Mouse (Mus musculus) left cerebral cortex, postnatal 36 days (tissue): ENCODE measurements around the gene Vwa8. TPM values are rescaled to one million over a fixed set of nuclear protein-coding genes. Genes with fewer than 3 reads are reported as not detected.
"Not testable (repeated sequence)": the region's sequence is repeated elsewhere in the genome, so short reads cannot be mapped to it uniquely, and the experiment has no call there.

Experiments
- DNase-seq, 2 experiments: peaks; one replicate each; pipeline ENCODE4 v3.0.0; 2021 to 2022; ENCODE audit warnings: low spot score in 2 of 2, mixed read lengths in 1 of 2
- intact Hi-C: fragments of 180-260 bp; cut with DNase I; formaldehyde crosslinking; loops from one replicate; pipeline ENCODE4 v1.15.1; 2025
- total RNA-seq, 2 experiments: library from RNA; stranded (reverse); gene quantifications; 2 replicates each; pipeline ENCODE4 v1.2.3; 2021

The Vwa8 gene
- total RNA-seq, 2 experiments from 2014 or later = 29.5 to 30.2 TPM

DNA sequence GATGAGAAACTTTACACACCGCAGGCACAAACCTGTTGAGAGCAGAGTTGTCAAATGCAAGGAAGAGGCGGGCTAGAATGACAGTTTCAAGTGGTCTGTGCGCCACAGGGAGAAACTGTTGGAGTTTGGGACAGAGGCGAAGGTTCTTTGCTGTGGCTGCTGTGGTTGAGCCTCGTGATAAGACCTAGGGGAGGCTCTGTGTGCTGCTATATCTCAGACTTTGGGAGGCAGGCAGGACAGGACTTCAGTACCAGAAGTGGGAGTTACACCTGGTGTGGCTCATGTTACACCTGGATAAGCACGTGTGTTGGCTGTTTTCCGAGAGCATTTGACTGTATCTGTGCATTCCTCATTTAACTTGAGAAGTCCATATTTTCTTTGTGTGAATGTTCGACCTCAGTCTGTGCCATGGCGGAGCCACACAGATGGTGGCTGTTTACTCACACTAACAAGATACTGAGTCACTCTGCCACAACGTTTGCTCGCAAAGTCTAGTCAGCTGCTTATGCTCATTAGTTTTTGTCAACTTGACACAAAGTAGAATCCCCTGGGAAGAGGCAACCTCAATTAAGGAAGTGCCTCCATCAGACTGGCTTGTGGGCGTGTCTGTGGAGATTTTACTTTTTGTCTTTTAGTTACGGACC lies 29.7 kb downstream of the Vwa8 start:
- intact Hi-C loops = no loop called here
- DNase-seq = no peak

DNA sequence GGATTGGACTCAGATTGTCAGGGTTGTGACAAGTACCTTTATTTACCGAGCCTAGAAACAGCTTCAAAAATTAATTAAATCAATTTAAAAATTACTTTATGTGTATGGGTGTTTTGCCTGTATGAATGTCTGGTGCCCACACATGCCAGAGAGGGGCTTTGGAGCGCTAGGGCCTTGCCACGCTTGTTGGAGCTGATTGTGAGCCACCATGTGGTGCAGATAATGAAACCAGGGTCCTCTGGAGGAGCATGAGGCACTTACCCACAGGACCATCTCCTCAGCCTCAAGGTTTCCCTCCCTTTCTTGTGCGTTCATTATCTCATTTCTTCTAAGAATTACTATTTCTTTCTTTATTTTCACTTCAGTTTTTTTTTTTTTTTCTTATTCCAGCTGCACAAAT lies 32.0 kb downstream of the Vwa8 start:
- DNase-seq = no peak
- intact Hi-C loops = no loop called here

DNA sequence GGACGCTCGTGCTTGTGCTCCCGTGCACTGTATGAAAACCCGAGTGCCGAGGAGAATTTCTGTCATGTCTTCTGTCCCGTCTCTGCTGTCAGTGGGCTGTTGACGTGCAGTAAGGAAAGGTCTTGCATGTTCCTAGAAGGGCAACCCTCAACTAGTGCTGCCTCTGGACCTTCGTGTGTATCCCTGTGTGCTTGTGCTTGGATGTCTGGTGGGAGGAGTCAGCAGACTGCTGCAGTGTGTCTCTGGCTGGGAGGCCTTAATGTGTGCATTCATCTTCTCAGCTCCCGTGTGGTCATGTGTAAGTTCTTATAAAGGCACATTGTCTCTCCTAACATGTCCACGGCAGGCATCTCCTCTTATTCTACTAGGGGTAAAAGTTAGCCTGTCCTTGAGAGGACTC lies 32.7 kb downstream of the Vwa8 start:
- intact Hi-C loops = no loop called here
- DNase-seq = no peak

DNA sequence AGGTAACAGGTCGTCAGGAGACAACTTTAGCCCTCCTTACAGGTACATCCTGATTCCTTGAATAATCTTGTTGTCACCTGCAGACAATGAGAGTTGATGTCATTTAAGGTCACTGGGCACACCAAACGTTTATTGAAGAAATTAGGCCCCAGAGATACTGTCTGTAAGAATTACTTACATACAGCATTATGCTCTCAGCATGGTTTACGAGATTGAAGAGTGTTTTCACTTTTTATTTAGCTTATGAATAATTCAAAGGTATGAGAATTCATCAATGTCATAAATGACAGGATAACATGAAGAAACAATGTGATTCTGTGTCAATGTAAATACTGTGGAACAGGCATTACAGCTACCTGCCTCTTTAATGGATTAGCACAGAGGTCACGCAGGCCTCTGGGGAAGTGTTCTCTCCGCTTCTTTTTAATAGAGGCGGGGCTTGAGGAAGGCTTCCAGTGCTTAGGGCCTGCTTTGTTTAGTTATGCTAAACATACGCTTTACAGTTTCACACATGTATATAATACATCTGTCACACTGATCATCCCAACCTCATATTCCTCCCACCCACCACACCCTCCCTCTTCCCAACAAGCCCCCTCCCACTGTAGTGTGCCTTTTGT lies 37.2 kb downstream of the Vwa8 start:
- intact Hi-C loops = no loop called here
- DNase-seq = no peak

DNA sequence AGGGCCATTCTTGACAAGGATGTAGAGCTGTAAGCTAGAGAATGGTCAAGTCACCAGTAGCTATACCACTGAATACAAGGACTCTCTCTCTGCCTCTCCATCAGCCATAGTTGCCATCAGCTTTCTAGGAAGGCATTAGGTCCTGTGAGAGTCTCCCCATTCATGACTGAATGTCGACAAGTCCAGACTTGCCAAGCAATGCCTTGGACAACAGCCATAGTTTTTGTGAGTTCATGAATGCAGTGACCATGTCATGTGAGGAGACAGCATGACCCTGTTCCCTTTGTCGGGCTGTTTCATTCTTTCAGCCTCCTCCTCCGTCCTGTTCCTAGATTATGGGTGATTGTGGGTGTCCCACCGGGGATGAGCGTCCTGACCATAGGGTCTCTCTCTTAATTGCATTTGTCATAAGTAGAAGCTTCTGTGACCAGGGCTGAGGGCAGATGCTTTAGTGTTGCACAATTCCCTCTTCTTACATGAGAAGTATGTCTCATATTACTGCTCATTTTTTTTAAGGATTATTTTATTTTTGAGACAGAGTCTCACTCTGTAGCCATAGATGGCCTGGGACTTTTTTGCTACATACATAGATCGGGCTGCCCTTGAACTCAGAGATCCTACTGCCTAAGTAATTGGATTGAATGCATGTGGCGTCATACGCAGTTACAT lies 37.8 kb downstream of the Vwa8 start:
- DNase-seq = no peak
- intact Hi-C loops = no loop called here

DNA sequence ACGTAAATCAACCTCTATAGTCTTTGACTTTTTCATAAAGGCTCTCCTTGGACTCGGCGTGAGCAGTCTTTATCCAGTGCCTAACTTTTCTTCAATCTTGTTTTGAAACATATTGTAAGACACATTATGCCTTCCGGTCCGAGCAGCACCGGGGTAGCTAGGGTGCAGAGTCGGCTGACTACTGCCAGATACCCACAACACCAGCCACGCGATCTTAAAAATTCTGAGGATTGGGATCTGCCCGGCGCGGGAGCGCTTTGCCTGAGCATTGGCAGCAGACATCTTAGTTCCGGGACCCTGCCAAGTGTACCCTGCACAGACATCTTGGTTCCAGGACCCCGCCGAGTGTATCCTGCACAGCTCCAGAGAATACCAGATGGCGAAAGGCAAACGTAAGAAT lies 38.6 kb downstream of the Vwa8 start:
- DNase-seq, intact Hi-C loops: not testable (repeated sequence)

DNA sequence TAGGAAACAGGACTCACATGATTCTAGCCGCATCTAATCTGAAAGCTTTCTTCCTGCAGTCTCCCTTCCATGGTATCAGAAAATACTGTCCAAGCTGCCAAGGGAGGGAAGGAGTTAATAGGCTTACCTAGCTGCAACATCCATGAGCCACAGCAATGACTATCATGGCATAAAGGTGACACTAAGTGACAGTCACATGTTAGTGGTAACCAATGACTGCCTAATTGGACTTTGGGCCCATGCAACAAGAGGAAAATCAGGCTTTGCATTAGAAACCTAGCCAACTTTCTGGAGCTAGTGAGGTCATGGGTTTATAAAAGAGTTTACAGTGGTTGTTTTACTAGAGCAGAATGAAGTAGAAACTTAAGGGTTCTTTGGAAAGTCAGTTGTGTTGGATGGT lies 46.6 kb downstream of the Vwa8 start:
- DNase-seq = no peak
- intact Hi-C loops = no loop called here

DNA sequence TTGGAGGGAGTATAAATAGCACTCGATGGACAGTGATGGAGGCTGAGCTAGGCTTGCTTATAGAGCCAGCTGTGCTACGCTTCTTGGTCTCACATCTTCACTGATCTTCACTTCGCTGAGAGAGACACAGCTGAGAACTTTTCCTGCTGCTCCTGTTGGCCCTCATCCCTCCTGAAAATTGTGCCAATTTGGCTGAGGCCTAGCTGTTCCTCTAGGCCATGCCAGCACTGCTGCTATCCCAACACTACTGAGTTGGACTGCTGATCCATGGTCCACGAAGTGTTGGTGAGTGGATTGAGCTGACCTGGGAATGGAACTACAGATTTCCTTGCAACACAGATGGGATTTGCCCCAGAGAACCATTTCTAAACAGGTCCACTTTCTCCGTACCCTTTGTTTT lies 47.4 kb downstream of the Vwa8 start:
- intact Hi-C loops = no loop called here
- no peak for DNase-seq

DNA sequence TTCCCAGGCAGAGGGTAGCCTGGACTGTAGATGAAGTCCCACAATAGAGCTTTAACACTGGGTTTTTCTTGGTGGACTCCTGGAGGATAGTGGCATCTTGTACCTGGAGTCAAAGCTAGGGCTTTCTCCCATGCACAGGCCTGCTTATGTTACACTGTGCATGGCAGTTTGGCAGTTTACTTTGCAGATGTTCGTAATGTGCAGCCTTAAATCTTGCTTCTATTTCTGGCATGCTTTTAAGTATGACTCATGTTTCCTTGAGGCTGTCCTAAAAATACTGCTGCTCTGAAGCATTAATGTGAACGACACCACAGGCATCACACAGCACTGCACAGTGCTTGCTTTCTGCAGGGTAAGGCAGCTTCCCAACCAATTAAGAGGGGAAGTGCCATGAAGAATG lies 51.9 kb downstream of the Vwa8 start:
- intact Hi-C loops = no loop called here
- DNase-seq = no peak

DNA sequence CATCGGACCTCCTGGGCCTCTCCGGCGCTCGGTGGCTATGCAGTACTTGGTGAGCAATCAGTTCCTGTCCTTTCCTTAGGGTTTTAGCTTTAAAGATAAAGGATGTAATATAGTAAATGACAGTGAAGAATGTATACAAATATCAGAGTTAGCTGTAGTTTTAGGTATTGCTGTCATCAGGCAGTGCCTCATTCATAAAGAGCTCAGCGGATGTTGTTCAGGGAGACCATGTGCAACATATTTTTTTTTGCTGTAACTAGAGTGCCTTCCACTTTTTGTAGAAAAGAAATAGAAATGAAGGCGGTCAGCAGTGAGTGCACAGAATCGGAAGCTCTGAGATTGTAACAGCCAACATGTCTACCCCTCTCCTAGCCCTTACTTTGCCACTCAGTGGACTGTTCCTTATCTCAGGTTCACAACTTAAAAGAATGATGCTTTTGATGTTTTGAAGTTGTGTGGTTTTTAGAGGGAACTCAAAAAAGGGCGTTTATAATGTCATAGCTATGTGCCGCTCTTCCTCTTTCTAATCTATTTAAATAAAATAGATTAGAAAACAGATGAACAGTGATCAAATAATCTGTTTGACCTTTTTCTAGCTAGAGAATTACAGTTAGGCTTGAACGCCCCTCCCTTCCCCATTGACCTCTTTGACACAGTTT lies 59.5 kb downstream of the Vwa8 start:
- intact Hi-C loops = no loop called here
- no peak for DNase-seq

DNA sequence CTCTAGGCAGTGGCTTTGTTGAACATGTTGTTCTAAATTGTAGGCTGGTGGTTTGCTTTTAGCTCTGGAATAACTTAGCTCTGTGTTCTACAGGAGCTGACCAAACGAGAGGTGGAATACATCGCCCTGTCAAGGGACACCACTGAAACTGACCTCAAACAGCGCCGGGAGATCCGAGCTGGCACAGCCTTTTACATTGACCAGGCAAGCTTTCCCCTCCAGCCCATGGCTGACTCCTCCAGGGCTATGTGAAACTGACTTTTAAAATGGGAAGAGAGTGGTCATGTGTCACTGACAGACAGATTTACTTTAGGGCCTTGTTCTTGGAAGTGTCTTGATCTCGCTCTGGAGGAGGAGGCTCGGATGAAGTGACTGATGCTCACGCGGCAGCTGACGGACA lies 63.2 kb downstream of the Vwa8 start:
- intact Hi-C loops = no loop called here

DNA sequence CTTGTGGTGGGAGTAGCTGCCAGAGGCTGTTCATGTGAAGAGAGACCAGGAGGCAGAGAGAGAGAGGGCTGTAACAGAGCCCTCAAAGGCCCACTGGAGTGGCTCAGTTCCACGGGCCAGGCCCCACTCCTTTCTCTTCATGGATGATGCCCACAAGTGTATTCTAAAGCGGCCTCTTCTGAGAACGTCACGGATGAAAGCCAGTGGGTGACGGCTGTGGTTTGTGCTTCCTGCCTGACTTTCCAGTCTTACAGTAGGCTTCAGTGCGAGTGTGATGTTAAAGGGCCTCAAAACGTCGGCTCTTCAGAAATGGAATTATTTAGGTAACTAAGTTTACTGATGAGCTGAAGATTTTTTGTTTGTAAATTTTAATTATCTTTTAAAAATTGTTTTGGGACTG lies 65.3 kb downstream of the Vwa8 start:
- intact Hi-C loops = no loop called here
- no peak for DNase-seq

More for the DNA sequence above, 63.2 kb downstream of the Vwa8 start:
- DNase-seq = no peak

DNA sequence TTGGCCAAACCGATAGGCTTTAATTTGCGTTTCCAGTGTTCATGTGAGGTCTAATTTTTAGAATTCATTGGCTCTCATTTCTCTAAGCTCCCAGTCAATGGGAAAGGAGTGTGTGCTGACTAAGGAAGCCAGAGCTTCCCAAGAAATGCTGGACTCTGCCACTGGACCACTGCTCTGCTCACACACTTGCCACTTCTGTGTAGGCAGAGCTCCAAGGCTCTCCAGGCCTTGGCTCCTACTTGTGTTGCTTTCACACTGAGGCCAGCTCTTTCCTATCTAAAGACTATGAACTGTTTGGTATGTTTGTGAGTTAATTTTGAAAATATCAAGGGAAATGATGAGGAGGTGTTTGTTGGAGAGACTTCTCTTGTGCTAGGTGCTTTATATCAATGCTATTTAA lies 67.8 kb downstream of the Vwa8 start:
- DNase-seq = no peak
- intact Hi-C loops = no loop called here

DNA sequence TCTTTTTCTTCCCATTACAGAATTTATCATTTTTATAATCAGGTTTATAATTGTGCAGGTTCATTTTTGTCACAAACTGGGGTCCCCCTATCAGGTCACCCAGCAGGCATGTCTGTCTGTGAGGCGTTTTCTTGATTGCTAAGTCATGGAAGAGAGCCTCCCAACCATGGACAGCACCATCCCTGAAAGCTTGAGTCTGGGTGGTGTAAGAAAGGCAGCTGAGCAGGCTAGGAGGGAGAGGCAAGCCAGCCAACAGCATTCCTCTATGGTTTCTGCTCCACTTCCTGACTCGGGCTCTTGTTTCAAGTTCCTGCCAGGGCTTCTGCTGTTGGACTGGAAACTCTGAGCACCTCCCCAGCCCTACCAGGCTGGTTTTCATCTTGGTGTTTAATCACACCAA lies 72.4 kb downstream of the Vwa8 start:
- intact Hi-C loops = no loop called here

DNA sequence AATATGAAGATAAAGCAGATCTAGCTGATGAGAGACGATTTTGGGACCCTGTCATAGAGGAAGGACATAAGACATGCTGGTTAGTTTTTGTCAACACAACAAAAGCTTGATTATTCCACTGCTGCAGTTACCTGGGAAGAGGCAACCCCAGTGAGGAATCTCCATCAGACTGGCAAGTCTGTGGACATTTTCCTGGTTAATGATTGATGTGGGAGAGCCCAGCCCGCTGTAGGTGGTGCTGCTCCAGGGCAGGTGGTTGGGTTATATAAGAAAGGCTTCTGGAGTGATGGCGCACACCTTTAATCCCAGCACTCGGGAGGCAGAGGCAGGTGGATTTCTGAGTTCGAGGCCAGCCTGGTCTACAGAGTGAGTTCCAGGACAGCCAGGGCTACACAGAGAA lies 74.8 kb downstream of the Vwa8 start:
- DNase-seq = no peak
- intact Hi-C loops = no loop called here

More for the DNA sequence above, 72.4 kb downstream of the Vwa8 start:
- no peak for DNase-seq

DNA sequence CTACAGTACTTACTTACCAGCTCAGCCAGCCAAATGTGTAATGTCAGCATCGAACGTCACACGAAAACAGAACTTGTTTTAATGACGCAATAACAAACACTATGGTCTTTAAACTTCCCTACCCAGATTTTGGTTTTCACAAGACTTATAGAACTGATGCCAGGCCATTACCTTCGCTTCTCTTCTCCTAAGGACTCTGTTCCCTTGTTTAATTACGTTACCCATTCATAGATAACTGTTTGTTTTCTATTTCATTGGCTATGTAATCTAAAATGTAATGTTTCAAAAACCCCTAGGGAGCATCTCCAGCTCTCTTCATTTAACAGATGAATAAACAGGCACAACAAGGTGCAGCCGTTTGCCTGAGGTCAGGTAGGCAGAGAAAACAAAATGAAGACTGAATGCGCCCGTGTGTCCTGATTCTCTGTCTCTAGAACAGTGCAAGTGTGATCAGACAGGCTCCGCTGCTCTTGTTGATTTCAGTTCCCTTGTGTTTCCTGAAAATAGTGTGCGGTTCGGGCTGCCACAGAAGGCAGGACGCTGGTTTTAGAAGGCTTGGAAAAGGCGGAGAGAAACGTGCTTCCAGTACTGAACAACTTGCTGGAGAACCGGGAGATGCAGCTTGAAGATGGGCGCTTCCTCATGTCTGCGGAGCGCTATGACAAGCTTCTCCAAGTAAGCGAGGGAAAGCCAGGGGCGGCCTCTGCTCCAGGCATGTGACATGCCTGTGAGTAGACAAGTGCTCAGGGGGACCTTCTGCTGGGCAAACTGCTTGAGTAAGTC lies 76.1 kb downstream of the Vwa8 start:
- intact Hi-C loops = no loop called here
- DNase-seq = peak; percentile 27 to 49

DNA sequence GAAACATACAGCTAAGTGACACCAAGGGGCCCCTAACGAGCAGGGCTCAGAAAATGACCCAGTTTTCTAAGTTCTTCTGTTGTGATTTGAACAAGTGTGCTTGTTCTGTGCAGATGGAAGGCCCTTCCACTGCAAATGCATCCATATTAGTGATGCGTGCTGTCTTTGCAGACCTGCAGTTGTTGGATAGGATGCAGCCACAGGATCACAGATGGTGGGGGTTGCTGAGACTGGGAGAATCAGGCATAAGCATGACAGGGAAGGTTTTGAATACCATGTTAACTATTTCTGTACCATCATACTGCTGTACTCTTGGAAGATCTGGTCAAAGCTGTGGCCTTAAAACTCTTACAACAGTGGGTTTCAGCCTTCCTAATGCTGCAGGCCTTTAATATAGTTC lies 83.2 kb downstream of the Vwa8 start:
- DNase-seq = no peak
- intact Hi-C loops = no loop called here

DNA sequence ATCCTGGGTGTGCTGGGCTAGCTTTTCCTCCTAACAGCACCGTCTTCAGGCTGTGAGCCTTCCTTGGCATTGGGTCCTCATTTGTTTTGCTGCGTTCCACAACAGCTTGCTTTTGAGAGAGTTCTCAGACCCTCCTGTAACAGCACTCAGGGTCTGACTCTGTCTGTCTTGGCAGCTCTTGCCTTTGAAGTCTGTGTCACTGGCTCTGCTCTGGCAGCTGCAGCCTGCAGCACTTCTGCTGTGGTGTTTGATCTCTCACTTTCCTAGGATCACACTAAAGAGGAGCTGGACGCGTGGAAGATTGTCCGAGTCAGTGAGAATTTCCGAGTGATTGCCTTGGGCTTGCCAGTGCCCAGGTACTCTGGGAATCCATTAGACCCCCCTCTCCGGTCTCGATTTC lies 84.5 kb downstream of the Vwa8 start:
- intact Hi-C loops = no loop called here

DNA sequence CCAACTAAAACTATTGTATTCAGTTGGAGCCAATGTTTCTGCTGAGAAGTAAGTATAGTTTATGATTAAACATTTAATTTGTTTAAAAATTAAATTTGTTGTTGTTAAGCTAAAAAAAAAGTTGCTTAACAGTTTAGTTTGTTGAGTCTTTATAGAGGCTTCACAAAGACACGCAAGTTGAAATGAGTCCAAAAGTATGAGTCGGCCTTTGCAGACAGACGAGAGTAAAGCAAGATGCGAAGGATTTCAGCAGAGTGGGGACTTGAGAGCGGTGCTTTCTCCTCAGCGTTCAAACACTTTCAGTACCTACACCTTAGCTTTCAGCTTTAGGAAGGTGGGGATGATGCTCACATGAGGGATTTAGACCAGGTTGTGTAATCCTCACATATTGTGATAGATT lies 85.7 kb downstream of the Vwa8 start:
- no peak for DNase-seq
- intact Hi-C loops = no loop called here

More for the DNA sequence above, 84.5 kb downstream of the Vwa8 start:
- DNase-seq = no peak

DNA sequence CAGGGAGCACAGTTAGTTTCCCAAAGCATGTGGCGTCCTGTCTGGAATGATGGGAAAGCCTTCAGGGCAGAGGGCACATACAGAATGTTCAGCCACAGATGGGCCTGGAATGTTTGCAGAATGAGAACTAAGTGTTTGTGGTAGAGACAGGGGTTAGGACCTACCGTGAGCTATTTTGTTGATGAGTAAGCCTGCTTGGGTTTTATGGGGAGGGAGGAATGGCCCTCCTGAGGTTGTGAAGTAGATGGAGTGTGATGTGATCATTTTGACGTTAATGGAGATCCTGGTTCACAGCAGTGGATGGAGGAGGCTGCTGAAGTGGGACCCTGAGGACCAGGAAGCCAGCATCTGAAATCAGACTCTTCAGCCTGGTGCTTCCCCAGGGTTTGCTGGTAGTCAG lies 86.9 kb downstream of the Vwa8 start:
- intact Hi-C loops = no loop called here
- DNase-seq = no peak
